Mouse (Mus musculus) cerebellum, adult 11-12 months (tissue): ENCODE results near the gene Map4k1.
"Not testable (repeated sequence)": the region's sequence is repeated elsewhere in the genome, so short reads cannot be mapped to it uniquely, and the experiment has no call there.

ENCODE experiments used
- DNase-seq: peaks from one replicate; pipeline ENCODE4 v3.0.0; 2022

Map4k1 gene

GRCm38 (mm10) chr7:28956270-28956669 lies 25.6 kb upstream of the Map4k1 start:
- no peak for DNase-seq

GRCm38 (mm10) chr7:28957286-28957685 lies 24.6 kb upstream of the Map4k1 start:
- no peak for DNase-seq

- no peak for DNase-seq
Observed at GRCm38 (mm10) chr7:28957997-28958725, 23.7 kb upstream of the Map4k1 start.

- no peak for DNase-seq
Observed at GRCm38 (mm10) chr7:28958770-28959169, 23.1 kb upstream of the Map4k1 start.

- no peak for DNase-seq
Observed at GRCm38 (mm10) chr7:28959505-28960045, 22.3 kb upstream of the Map4k1 start.

GRCm38 (mm10) chr7:28960354-28961046 lies 21.4 kb upstream of the Map4k1 start:
- DNase-seq = no peak

- DNase-seq = no peak
Observed at GRCm38 (mm10) chr7:28961584-28961926, 20.3 kb upstream of the Map4k1 start.

GRCm38 (mm10) chr7:28961927-28962670 lies 19.8 kb upstream of the Map4k1 start, which contains the start of gene Actn4:
Gene Actn4 (minus strand): TSS chr7:28962340.
- DNase-seq = peak; percentile 99

GRCm38 (mm10) chr7:28963399-28963923 lies 18.4 kb upstream of the Map4k1 start:
- DNase-seq = no peak

- DNase-seq = no peak
Observed at GRCm38 (mm10) chr7:28965346-28965840, 16.5 kb upstream of the Map4k1 start.

GRCm38 (mm10) chr7:28966181-28966580 lies 15.7 kb upstream of the Map4k1 start:
- no peak for DNase-seq

GRCm38 (mm10) chr7:28966751-28967505 lies 14.9 kb upstream of the Map4k1 start:
- no peak for DNase-seq

- not testable (repeated sequence) for DNase-seq
Observed at GRCm38 (mm10) chr7:28968120-28968519, 13.7 kb upstream of the Map4k1 start.

GRCm38 (mm10) chr7:28969271-28969670 lies 12.6 kb upstream of the Map4k1 start:
- no peak for DNase-seq

- no peak for DNase-seq
Observed at GRCm38 (mm10) chr7:28969672-28970394, 12.0 kb upstream of the Map4k1 start.

GRCm38 (mm10) chr7:28971029-28971428 lies 10.8 kb upstream of the Map4k1 start:
- DNase-seq = no peak

- no peak for DNase-seq
Observed at GRCm38 (mm10) chr7:28971770-28972269, 10.0 kb upstream of the Map4k1 start.

- peak; percentile 67 for DNase-seq
Observed at GRCm38 (mm10) chr7:28972542-28972985, 9.3 kb upstream of the Map4k1 start.

GRCm38 (mm10) chr7:28973025-28973424 lies 8.8 kb upstream of the Map4k1 start:
- no peak for DNase-seq

GRCm38 (mm10) chr7:28977556-28977955 lies 4.3 kb upstream of the Map4k1 start:
- no peak for DNase-seq
